Mouse (Mus musculus) myocyte (in vitro differentiated cells): ENCODE data around the gene Mutyh.

Source experiments
- CEBPB ChIP-seq: IDR thresholded peaks from 2 replicates; pipeline ENCODE4 v1.6.1; 2011; ENCODE audit warnings: mild to moderate bottlenecking, moderate library complexity; ENCODE audit not compliant: poor library complexity, insufficient read depth, severe bottlenecking
- MAX ChIP-seq: IDR thresholded peaks from one replicate; pipeline ENCODE4 v1.6.1; 2011; ENCODE audit warnings: low read depth, mild to moderate bottlenecking, control low read depth
- MYOD1 ChIP-seq, 3 experiments: IDR thresholded peaks; one replicate each; pipeline ENCODE4 v1.6.1; 2011; ENCODE audit warnings: control low read depth in 2 of 3, low read depth in 2 of 3, mild to moderate bottlenecking in 2 of 3, moderate library complexity in 1 of 3; ENCODE audit not compliant: insufficient read length in 2 of 3, control insufficient read depth in 1 of 3
- POLR2A ChIP-seq: IDR thresholded peaks from one replicate; pipeline ENCODE4 v1.6.1; 2011; ENCODE audit warnings: low read depth, mild to moderate bottlenecking, control low read depth, moderate library complexity; ENCODE audit not compliant: insufficient read length
- POLR2AphosphoS2 ChIP-seq: IDR thresholded peaks from one replicate; pipeline ENCODE4 v1.6.1; 2011; ENCODE audit warnings: low read depth, control low read depth; ENCODE audit not compliant: insufficient read length
- SRF ChIP-seq: IDR thresholded peaks from one replicate; pipeline ENCODE4 v1.6.1; 2011; ENCODE audit warnings: low read depth; ENCODE audit not compliant: control insufficient read depth, insufficient read length
- TCF12 ChIP-seq: IDR thresholded peaks from one replicate; pipeline ENCODE4 v1.6.1; 2011; ENCODE audit warnings: mild to moderate bottlenecking, control low read depth; ENCODE audit not compliant: poor library complexity, insufficient read depth, severe bottlenecking
- USF1 ChIP-seq: IDR thresholded peaks from one replicate; pipeline ENCODE4 v1.6.1; 2011; ENCODE audit warnings: low read depth, mild to moderate bottlenecking, control low read depth, moderate library complexity

DNA sequence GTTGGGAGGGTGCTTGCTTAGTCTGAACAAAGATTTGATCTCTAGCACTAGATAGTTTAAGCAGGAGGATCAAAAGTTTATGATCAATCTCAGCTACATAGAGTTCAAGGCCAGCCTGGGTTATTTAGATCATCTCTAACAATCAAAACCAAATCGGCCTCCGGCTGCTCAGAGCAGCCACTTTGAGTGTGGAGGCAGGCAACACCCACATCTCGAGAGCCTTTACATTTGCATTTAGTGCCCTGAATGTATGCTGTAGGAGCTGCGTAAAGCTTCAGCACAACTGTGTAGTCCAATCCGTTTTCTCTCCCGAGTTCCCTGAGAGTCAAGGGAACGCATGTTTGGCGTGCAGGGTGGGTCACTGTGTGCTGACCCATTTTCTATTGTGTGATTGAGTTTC is 15.1 kb upstream of the Mutyh start:
- TF ChIP-seq POLR2A (no peak), MYOD1 (IDR thresholded peaks at IDR 0.05; ENCODE audit: control insufficient read depth in 1 of 3, insufficient read length in 2 of 3, low read depth in 2 of 3) (no peak), USF1 (no peak), MAX (no peak), CEBPB (no peak), POLR2AphosphoS2 (no peak), TCF12 (no peak), SRF (no peak)
